Mouse (Mus musculus): Measurements from ENCODE around the gene Ghrl. TPM values are rescaled to one million over a fixed set of nuclear protein-coding genes. Genes with fewer than 3 reads are reported as not detected.

Gene Ghrl
- polyA plus RNA-seq, 1 experiment from 2014 or later, result not detected

- DNase-seq (ENCODE audit: low spot score), result no peak
- WGBS, result 88% methylated on average over 1 of the region's 1 CpGs
- ATAC-seq (replicated peaks; ENCODE audit: insufficient number of reproducible peaks, low FRiP score, low TSS enrichment, low read depth), result no peak
Observed at GRCm38 (mm10) chr6:113695203-113695602, 24.5 kb downstream of the Ghrl start.

GRCm38 (mm10) chr6:113693377-113693776, 26.3 kb downstream of the Ghrl start:
- H3K4me2 ChIP-seq (ENCODE audit: low read depth, low read length), result no peak overlapping the region
- H3K4me1 ChIP-seq (ENCODE audit: control insufficient read depth, insufficient read depth, low read length), result peaks cover 6% of the 10 kb centered on the region
- 95% methylated on average over 5 of the region's 5 CpGs for WGBS
- H3K27ac ChIP-seq (replicated peaks; ENCODE audit: low read depth, low read length), result no peak overlapping the region
- no peak overlapping the region for H3K9ac ChIP-seq (replicated peaks; ENCODE audit: low read length)
- ATAC-seq (replicated peaks; ENCODE audit: insufficient number of reproducible peaks, low FRiP score, low TSS enrichment, low read depth) (no peak), DNase-seq (ENCODE audit: low spot score) (no peak)
- no peaks in the 10 kb centered on the region for H3K9me3 ChIP-seq (replicated peaks; ENCODE audit: control insufficient read depth, low read length)
- H3K4me3 ChIP-seq (ENCODE audit: low read depth, low read length), result no peak overlapping the region
- no peaks in the 10 kb centered on the region for H3K36me3 ChIP-seq (replicated peaks; ENCODE audit: control insufficient read depth, insufficient read depth, low read depth, low read length)
- H3K27me3 ChIP-seq (ENCODE audit: control insufficient read depth, insufficient read depth, low read length), result no peaks in the 10 kb centered on the region

More at GRCm38 (mm10) chr6:113695203-113695602, 24.5 kb downstream of the Ghrl start:
- no peak overlapping the region for H3K9ac ChIP-seq (replicated peaks; ENCODE audit: low read length)
- no peaks in the 10 kb centered on the region for H3K27me3 ChIP-seq (ENCODE audit: control insufficient read depth, insufficient read depth, low read length)
- H3K27ac ChIP-seq (replicated peaks; ENCODE audit: low read depth, low read length), result no peak overlapping the region
- no peaks in the 10 kb centered on the region for H3K9me3 ChIP-seq (replicated peaks; ENCODE audit: control insufficient read depth, low read length)
- no peak overlapping the region for H3K4me3 ChIP-seq (ENCODE audit: low read depth, low read length)
- no peaks in the 10 kb centered on the region for H3K36me3 ChIP-seq (replicated peaks; ENCODE audit: control insufficient read depth, insufficient read depth, low read depth, low read length)
- H3K4me2 ChIP-seq (ENCODE audit: low read depth, low read length), result no peak overlapping the region
- no peaks in the 10 kb centered on the region; the same call in 1 of the 2 replicates for H3K4me1 ChIP-seq (ENCODE audit: control insufficient read depth, insufficient read depth, low read length)

- no peaks in the 10 kb centered on the region for H3K36me3 ChIP-seq (replicated peaks; ENCODE audit: control insufficient read depth, insufficient read depth, low read depth, low read length)
- no peak overlapping the region for H3K4me2 ChIP-seq (ENCODE audit: low read depth, low read length)
- 89% methylated on average over 5 of the region's 5 CpGs for WGBS
- H3K4me3 ChIP-seq (ENCODE audit: low read depth, low read length), result no peak overlapping the region
- no peaks in the 10 kb centered on the region for H3K27me3 ChIP-seq (ENCODE audit: control insufficient read depth, insufficient read depth, low read length)
- H3K4me1 ChIP-seq (ENCODE audit: control insufficient read depth, insufficient read depth, low read length), result peaks cover 6% of the 10 kb centered on the region
- no peak for DNase-seq (ENCODE audit: low spot score)
- H3K9me3 ChIP-seq (replicated peaks; ENCODE audit: control insufficient read depth, low read length), result no peaks in the 10 kb centered on the region
- ATAC-seq (replicated peaks; ENCODE audit: insufficient number of reproducible peaks, low FRiP score, low TSS enrichment, low read depth), result no peak
- no peak overlapping the region for H3K9ac ChIP-seq (replicated peaks; ENCODE audit: low read length)
- H3K27ac ChIP-seq (replicated peaks; ENCODE audit: low read depth, low read length), result no peak overlapping the region
Observed at GRCm38 (mm10) chr6:113692661-113693133, 27.0 kb downstream of the Ghrl start.

- WGBS, result 59% methylated on average over 4 of the region's 4 CpGs
- H3K4me2 ChIP-seq (ENCODE audit: low read depth, low read length), result peak overlapping the region; percentile 13; the same call in 1 of the 2 replicates
- no peaks in the 10 kb centered on the region for H3K36me3 ChIP-seq (replicated peaks; ENCODE audit: control insufficient read depth, insufficient read depth, low read depth, low read length)
- H3K9me3 ChIP-seq (replicated peaks; ENCODE audit: control insufficient read depth, low read length), result no peaks in the 10 kb centered on the region
- H3K27me3 ChIP-seq (ENCODE audit: control insufficient read depth, insufficient read depth, low read length), result no peaks in the 10 kb centered on the region
- DNase-seq (ENCODE audit: low spot score) (no peak), ATAC-seq (replicated peaks; ENCODE audit: insufficient number of reproducible peaks, low FRiP score, low TSS enrichment, low read depth) (no peak)
- no peak overlapping the region for H3K4me3 ChIP-seq (ENCODE audit: low read depth, low read length)
- H3K27ac ChIP-seq (replicated peaks; ENCODE audit: low read depth, low read length), result peak overlapping the region; percentile 44
- H3K9ac ChIP-seq (replicated peaks; ENCODE audit: low read length), result 0 out of 2 replicates have a peak overlapping the region, but pooled peaks have one; percentile 33
- peaks cover 6% of the 10 kb centered on the region for H3K4me1 ChIP-seq (ENCODE audit: control insufficient read depth, insufficient read depth, low read length)
Observed at GRCm38 (mm10) chr6:113691084-113691462, 28.6 kb downstream of the Ghrl start.

GRCm38 (mm10) chr6:113690400-113691083, 29.1 kb downstream of the Ghrl start:
- Histone ChIP-seq H3K4me1 (ENCODE audit: control insufficient read depth, insufficient read depth, low read length) (peaks cover 6% of the 10 kb centered on the region), H3K4me3 (ENCODE audit: low read depth, low read length) (no peak overlapping the region), H3K27me3 (ENCODE audit: control insufficient read depth, insufficient read depth, low read length) (no peaks in the 10 kb centered on the region), H3K9me3 (replicated peaks; ENCODE audit: control insufficient read depth, low read length) (no peaks in the 10 kb centered on the region), H3K4me2 (ENCODE audit: low read depth, low read length) (peak overlapping the region; percentile 13), H3K9ac (replicated peaks; ENCODE audit: low read length) (0 out of 2 replicates have a peak overlapping the region, but pooled peaks have one; percentile 33), H3K27ac (replicated peaks; ENCODE audit: low read depth, low read length) (peak overlapping the region; percentile 60), H3K36me3 (replicated peaks; ENCODE audit: control insufficient read depth, insufficient read depth, low read depth, low read length) (no peaks in the 10 kb centered on the region)
- DNase-seq (ENCODE audit: low spot score), result peak; percentile 83
- peak; percentile 47; the same call in 1 of the 2 replicates for ATAC-seq (replicated peaks; ENCODE audit: insufficient number of reproducible peaks, low FRiP score, low TSS enrichment, low read depth)
- 6% methylated on average over 14 of the region's 14 CpGs for WGBS

- Histone ChIP-seq H3K4me3 (ENCODE audit: low read depth, low read length) (no peak overlapping the region), H3K27me3 (ENCODE audit: control insufficient read depth, insufficient read depth, low read length) (no peaks in the 10 kb centered on the region), H3K4me1 (ENCODE audit: control insufficient read depth, insufficient read depth, low read length) (peaks cover 6% of the 10 kb centered on the region), H3K9ac (replicated peaks; ENCODE audit: low read length) (peak overlapping the region; percentile 39), H3K27ac (replicated peaks; ENCODE audit: low read depth, low read length) (peak overlapping the region; percentile 60), H3K36me3 (replicated peaks; ENCODE audit: control insufficient read depth, insufficient read depth, low read depth, low read length) (no peaks in the 10 kb centered on the region), H3K9me3 (replicated peaks; ENCODE audit: control insufficient read depth, low read length) (no peaks in the 10 kb centered on the region), H3K4me2 (ENCODE audit: low read depth, low read length) (no peak overlapping the region)
- ATAC-seq (replicated peaks; ENCODE audit: insufficient number of reproducible peaks, low FRiP score, low TSS enrichment, low read depth) (0 out of 2 replicates have a peak, but pooled peaks have one; percentile 42), DNase-seq (ENCODE audit: low spot score) (peak; percentile 60)
- 10% methylated on average over 7 of the region's 7 CpGs for WGBS
Observed at GRCm38 (mm10) chr6:113690008-113690399, 29.7 kb downstream of the Ghrl start.

GRCm38 (mm10) chr6:113686551-113687125, 33.0 kb downstream of the Ghrl start:
- Histone ChIP-seq H3K4me3 (ENCODE audit: low read depth, low read length) (no peak overlapping the region), H3K27ac (replicated peaks; ENCODE audit: low read depth, low read length) (no peak overlapping the region), H3K4me2 (ENCODE audit: low read depth, low read length) (no peak overlapping the region), H3K9me3 (replicated peaks; ENCODE audit: control insufficient read depth, low read length) (no peaks in the 10 kb centered on the region), H3K36me3 (replicated peaks; ENCODE audit: control insufficient read depth, insufficient read depth, low read depth, low read length) (no peaks in the 10 kb centered on the region), H3K27me3 (ENCODE audit: control insufficient read depth, insufficient read depth, low read length) (no peaks in the 10 kb centered on the region), H3K4me1 (ENCODE audit: control insufficient read depth, insufficient read depth, low read length) (peaks cover 6% of the 10 kb centered on the region), H3K9ac (replicated peaks; ENCODE audit: low read length) (no peak overlapping the region)
- 40% methylated on average over 8 of the region's 8 CpGs for WGBS
- DNase-seq (ENCODE audit: low spot score) (no peak), ATAC-seq (replicated peaks; ENCODE audit: insufficient number of reproducible peaks, low FRiP score, low TSS enrichment, low read depth) (no peak)
